Mouse (Mus musculus): Measurements from ENCODE around the gene Cyp2f2.
A peak's percentile ranks its signal among the peaks of the same experiment; 100 is the strongest.

The Cyp2f2 gene

GRCm38 (mm10) chr7:27156005-27156404 is 36.3 kb downstream of the Cyp2f2 start:
- DNase-seq = no peak

- DNase-seq = peak; percentile 6
Measured at GRCm38 (mm10) chr7:27158171-27158570, 38.5 kb downstream of the Cyp2f2 start.

DNA sequence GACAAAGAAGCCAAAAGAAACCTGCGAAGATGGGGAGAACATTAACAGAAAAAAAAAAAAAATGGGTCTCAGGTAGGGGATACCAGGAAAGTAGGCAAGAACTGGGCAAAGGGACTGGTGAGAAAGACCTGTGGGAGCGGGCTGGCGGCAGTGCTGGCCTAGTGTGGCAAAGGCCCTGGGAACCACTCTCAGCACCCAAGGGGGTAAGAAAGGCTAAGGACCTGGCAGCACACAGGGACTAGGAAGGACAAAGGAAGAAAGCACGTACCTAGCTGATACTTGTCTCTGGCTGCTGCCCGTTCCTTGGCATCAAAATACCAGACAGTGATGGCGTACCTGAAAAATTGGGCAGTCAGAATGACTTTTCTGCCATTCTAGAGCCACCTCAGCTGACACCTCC is 39.5 kb downstream of the Cyp2f2 start:
- DNase-seq = peak; percentile 16

DNA sequence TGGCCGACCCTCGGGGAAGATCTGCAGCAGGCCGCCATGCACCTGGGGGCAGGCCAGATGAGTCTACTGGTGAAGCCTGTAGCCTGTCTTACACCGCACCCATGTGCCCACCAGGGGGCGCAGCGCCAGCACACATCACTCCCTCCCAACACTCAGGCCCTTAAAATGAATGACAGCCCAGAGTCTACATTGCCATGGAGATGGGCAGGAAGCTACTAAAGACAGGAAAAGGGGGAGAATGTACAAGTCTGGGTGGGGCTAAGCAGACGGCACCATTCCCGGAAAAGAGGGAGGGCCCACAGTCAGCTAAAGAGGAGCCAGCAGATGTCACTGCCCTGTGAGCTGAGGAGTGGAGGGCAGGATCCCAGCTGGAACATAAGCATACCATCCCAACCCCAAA is 40.2 kb downstream of the Cyp2f2 start:
- peak; percentile 83 for DNase-seq

- peak; percentile 6 for DNase-seq
Measured at GRCm38 (mm10) chr7:27160921-27161320, 41.2 kb downstream of the Cyp2f2 start.

DNA sequence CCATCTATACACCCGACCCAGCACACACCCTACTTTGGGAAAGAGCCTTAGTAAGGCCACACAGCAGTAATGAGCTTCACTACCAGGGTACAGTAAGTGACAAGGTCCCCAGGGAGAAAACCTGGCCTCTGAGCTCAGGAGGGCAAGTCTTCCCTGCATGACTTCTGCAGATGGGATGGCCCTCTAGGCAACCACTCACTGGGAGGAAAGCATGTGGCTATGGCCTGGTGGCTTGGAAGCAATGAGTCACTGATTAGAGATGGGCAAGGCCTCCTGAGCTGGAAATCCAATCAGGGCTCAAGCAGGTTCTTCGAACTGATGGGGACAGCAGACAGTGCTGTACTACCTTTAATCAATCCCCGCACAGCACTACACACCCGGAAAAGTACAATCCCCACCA is 42.0 kb downstream of the Cyp2f2 start:
- DNase-seq = peak; percentile 13

DNA sequence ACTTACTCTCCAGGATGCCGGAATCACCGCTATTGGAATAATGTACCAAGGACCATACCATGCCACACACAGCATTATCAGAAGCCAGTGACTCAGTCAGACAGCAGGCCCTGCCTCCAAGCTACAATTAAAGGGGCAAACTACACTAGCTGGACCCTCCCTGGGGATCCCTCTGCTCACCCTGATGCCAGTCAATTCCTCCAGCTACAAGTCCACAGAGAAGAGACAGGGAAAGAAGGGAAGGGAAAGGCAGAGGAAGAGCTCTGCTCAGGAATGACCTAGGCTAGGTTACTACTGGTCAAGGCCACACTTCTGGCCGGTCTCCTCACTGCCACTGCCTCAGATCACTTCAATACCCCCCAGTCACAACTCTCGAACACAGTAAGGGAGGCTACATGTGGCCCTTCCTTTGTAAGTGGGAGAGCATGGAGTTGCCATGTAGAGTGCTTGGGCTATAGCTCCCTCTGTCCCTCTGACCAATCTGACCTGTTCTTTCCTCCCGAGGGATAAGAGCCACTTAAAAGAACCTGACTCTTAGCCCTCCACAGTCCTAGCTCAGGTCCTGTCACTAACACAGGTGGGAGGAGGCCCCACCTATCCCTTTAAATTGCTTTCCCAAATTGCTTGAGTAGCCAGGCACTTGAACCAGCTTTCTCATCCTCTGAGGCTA is 43.2 kb downstream of the Cyp2f2 start:
- DNase-seq = no peak

DNA sequence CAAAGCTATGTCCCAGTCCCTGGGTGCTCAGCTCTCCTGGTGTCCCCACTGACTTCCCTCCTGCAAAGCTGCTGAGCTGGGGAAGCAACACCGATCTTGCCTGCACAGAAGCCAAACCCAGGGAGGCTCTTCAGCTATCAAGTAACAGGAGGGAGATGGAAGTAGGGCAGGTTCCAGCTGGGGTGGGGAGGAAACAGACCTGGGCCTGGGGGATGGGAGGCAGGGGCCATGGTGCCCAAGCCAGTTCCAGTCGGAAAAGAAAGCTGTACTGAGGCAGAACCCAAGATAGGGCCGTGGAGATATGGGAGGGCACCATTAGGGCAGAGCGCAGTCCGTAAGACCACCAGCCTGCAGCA is 43.7 kb downstream of the Cyp2f2 start:
- DNase-seq = no peak

DNA sequence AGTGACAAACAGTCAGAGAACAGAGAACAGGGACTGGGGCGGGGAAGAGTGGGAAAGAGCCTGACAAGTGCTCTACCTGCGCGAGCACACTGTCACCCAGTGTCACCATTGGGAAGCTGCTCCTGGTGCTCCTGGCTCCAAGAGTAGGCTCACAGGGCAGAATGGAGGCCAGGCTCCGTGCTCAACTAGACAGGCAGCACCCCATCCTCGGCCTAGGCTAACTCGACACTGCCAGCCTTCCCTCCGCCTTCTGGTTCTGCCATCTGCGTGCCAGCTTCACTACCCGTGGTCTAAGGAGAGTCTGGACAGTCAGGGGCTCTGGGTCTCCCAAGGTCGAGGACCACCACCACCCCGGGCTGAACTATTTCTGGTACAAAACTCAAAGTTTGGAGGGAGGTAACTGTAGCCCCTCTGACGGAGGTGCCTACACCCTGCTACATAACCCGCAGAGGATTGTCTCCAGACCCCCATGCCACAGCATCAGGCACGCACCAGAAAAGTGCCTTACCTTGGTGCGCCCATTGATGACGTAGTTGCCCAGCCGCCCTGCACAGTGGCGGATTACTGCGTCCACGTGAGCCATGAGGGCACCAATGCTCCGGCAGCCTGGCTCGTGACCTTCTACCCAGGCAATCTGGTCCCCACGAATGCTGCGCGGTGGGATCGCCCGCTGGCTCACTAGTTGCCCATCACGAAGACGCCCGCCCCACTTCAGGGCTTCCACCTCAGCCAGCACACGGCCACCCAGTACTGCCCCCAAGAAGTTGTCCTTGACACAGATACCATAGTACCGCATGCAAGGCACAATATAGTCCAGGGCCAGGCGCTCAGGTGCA is 44.6 kb downstream of the Cyp2f2 start:
- DNase-seq = peak; percentile 57

- peak; percentile 66 for DNase-seq
Measured at GRCm38 (mm10) chr7:27165007-27165655, 45.4 kb downstream of the Cyp2f2 start.

- peak; percentile 28 for DNase-seq
Measured at GRCm38 (mm10) chr7:27165696-27166095, 46.0 kb downstream of the Cyp2f2 start.

GRCm38 (mm10) chr7:27166229-27166613 is 46.5 kb downstream of the Cyp2f2 start:
- peak; percentile 79 for DNase-seq

DNA sequence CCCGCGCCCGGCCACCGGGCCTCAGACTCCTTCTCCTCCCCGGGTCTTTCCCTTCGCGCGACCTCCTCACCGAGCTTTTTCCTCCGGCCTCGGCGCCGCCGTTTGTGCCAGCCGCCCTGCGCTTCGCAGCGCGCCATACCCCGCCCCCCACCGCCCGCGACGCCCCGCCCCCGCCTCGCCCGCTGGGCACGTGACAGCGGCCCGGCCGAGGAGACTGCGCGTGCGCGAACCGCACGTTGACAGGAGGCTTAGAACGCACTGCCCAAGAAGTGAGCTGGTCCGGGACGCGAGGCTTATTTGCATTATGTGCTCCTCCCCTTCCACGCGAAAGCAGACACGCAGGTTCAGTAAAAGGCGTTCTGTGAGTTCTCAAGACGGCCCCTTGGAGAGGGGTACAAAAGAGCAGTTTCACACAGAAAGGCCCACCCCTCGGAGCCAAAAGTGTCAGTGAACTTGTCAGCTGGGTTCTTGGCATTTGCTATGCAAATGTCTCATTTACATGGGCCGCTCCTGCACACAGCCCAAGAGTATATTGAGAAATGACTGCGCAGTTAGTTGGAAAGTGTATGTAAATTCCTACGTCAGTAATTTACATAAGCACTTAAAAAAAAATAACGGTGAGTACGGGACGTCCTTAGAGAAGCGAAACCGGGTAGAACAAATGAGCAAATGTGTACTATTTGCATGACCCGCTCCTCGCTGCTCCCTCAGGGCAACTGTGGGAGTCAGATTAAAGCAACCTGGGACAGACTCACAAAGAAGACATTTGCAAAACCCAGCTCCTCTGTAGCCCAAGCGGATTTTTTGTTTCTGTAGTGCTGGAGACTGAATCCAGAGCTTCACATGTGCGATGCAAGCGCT is 47.1 kb downstream of the Cyp2f2 start, which contains the start of gene Egln2:
Egln2 (minus strand) TSS at position 189 of the 861 bp plus-strand sequence.
- peak; percentile 94 for DNase-seq

DNA sequence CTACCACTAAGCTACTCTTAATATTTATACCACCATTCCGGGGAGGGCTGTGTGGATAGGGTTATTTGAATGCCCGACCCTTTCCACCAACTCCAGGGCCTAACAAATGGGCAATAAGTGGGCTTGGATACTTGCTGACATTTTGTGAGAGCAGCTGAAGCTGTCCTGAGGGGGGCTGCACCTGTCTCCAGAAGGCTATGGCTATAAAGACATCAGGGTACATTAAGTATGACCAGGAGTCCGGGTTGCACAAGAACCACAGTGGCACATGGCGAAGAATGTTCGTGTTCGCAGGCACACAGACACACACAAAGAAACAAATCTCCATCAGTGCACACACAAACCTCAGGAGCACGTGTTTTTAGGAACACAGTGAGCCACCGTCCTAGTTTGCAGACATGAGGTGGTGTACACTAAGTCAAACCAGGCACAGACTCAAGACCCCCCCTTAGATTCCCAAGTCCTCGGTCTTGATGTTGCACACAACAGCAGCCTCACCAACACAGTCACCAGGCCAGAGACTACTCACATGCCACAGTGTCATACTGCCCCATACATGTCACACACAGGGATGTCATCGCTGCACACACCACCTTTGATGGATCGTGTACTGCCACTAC is 47.9 kb downstream of the Cyp2f2 start:
- DNase-seq = no peak

GRCm38 (mm10) chr7:27168371-27168770 is 48.7 kb downstream of the Cyp2f2 start:
- no peak for DNase-seq

- no peak for DNase-seq
Measured at GRCm38 (mm10) chr7:27170981-27171380, 51.3 kb downstream of the Cyp2f2 start.

DNA sequence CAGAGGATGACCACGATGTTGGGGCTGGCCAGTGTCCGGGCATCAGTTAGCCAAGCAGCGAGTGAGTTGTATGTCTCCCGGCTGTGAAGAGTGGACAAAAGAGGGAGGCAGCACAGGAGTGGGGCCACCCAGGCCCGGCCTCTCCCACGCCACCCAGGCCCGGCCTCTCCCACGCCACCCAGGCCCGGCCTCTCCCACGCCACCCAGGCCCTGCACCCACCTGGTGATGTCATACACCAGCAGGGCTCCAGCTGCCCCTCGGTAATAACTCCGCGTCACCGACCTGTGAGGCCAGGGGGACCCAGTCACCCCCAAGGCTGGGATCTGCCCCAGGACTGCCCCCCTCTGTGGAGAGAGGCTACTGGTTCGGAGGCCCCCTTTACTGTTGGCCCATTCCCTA is 54.8 kb downstream of the Cyp2f2 start:
- peak; percentile 17 for DNase-seq

GRCm38 (mm10) chr7:27174896-27175295 is 55.2 kb downstream of the Cyp2f2 start:
- no peak for DNase-seq

- no peak for DNase-seq
Measured at GRCm38 (mm10) chr7:27177942-27178323, 58.2 kb downstream of the Cyp2f2 start.

GRCm38 (mm10) chr7:27178324-27179216 is 58.9 kb downstream of the Cyp2f2 start, which contains the start of gene Rab4b:
Rab4b (minus strand) TSS chr7:27178896.
- peak; percentile 100 for DNase-seq

Data from cerebellum, adult 11 months (tissue).